Mouse (Mus musculus) inflammation-experienced regulatory T-cells (primary cell): ENCODE results near the gene Zfp456. TPM values are rescaled to one million over a fixed set of nuclear protein-coding genes. Genes with fewer than 3 reads are reported as not detected.

ENCODE experiments used
- polyA plus RNA-seq, 2 experiments: library from polyadenylated mRNA; unstranded; fragments of 100-300 nt; shearing (Covaris generic); gene quantifications; one replicate each; pipeline ENCODE4 v1.2.1; 2017

The Zfp456 gene
- 1 to 10 TPM; 5.9 to 9.4 TPM for polyA plus RNA-seq

DNA sequence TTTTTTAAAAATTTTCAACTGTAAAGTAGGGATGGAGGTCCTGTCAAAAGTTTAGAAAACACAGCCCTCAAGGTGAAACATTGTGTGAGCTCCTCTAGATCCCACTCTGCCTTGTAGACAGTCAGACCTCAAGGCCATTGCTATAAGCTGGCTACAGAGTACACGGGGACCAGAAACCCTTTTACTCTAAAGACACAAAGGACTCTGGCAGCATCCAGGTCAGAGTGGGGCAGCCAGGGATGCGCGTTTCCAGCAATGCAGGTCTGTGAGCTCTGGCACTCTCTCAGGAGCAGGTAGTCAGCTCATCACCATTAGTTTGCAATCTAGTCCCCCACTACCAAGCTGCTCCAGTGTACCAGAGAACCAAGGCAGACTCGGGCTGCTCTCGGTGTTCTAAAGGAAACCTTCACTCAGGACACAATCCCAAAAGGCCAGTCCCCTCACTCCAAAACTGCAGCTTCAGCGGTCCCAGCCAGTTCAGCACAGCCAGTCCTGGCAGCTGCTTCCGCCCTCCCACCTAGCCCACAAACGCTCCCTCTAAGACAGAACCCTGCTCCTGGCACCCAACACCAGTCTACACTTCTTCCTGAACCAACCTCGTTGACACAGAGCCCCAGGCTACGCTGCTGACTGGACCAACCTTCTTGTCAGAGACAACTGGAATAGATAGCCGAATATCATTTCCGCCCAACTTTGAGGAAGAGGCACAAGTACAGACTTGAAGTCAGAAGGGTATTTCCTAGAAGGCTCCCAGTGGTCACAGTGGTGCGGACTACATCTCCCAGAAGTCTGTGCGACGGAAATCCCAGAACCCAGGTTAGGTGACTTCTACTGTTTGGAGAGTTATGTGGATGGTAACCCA lies at the start of gene Zfp456, which contains the start of gene Gm28041:
Gene Zfp456 (minus strand): TSS at position 761 of the 862 bp plus-strand sequence.
Gene Gm28041 (minus strand): TSS at position 684 of the 862 bp plus-strand sequence.

GRCm38 (mm10) chr13:67421207-67421857 lies 45.7 kb upstream of the Zfp456 start, which contains the start of gene Zfp459:
TSS of gene Zfp459 (minus strand) at chr13:67421418.

GRCm38 (mm10) chr13:67399183-67399903 lies 23.7 kb upstream of the Zfp456 start, which contains the start of gene Zfp429:
TSS of gene Zfp429 (minus strand) at chr13:67399819.

GRCm38 (mm10) chr13:67360131-67360744 lies 15.4 kb downstream of the Zfp456 start, which contains the start of the genes Gm28044 and Zfp953:
TSS of gene Gm28044 (minus strand) at chr13:67360536.
TSS of gene Zfp953 (minus strand) at chr13:67360605.

DNA sequence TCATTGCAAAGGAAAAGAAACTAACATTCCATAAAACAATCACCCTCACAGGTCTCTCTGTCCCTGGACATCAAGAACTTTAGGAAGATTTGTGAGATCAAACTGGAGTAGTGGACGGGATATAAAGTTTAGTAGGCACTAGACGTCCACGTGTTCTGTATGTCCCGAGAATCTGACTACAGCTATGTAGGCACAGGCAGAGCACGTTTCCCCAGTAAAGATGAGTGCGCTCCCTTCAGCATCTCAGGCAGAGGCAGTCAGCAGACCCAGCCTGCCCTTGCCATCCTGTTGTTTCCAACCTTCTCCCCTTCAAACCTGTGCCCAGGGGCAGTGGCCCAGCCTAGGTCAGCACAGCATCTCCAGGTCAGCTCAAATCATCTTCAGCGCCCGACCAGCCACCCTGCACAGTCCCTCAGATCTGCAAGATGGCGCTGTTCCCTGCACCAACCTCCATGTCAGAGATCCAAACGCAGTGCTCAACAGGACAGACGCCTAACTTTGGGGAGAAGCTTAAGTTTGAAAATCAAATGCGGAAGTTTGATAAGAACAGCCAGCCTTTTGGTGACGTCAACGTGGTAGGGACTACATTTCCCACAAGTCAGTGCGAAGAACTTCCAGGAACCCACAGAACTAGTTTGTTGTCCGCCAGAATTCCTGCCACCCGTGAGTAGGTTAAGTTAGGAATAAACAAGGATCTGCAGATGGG lies 43.4 kb downstream of the Zfp456 start, which contains the start of gene Zfp595:
Gene Zfp595 (minus strand): TSS at position 552 of the 706 bp plus-strand sequence.

Other genes with a start within 250 kb of the Zfp456 start
- 10 to 100 TPM; 17.3 to 21.2 TPM for gene Rsl1, start 202.6 kb downstream of the Zfp456 start, polyA plus RNA-seq
- 1 to 10 TPM; 3.1 to 5.3 TPM for gene Zfp455, start 181.3 kb downstream of the Zfp456 start, polyA plus RNA-seq
- gene Zfp458, start 97.3 kb downstream of the Zfp456 start, polyA plus RNA-seq = 1 to 10 TPM; 1.3 to 3.5 TPM
- gene Zfp457, start 69.3 kb downstream of the Zfp456 start, polyA plus RNA-seq = 1 to 10 TPM in 1 of 2 experiments, under 1 TPM in 1; 0.48 to 2.3 TPM
- gene Zfp595, start 43.2 kb downstream of the Zfp456 start, polyA plus RNA-seq = 1 to 10 TPM; 7.7 to 8.4 TPM
- 1 to 10 TPM in 1 of 2 experiments, under 1 TPM in 1; 0.90 to 1.3 TPM for gene Gm28044, start 15.3 kb downstream of the Zfp456 start, polyA plus RNA-seq
- 1 to 10 TPM; 2.3 to 4.4 TPM for gene Zfp953, start 15.2 kb downstream of the Zfp456 start, polyA plus RNA-seq
- 1 to 10 TPM in 1 of 2 experiments, under 1 TPM in 1; 0.63 to 3.1 TPM for gene Gm28041, start 77 bp downstream of the Zfp456 start, polyA plus RNA-seq
- gene Zfp429, start 24.0 kb upstream of the Zfp456 start, polyA plus RNA-seq = 10 to 100 TPM; 19.9 to 22.8 TPM
- gene Zfp459, start 45.6 kb upstream of the Zfp456 start, polyA plus RNA-seq = 1 to 10 TPM; 3.1 to 3.7 TPM
- 10 to 100 TPM in 1 of 2 experiments, 1 to 10 TPM in 1; 9.0 to 15.1 TPM for gene Zfp874a, start 75.8 kb upstream of the Zfp456 start, polyA plus RNA-seq
- gene Zfp874b, start 108.4 kb upstream of the Zfp456 start, polyA plus RNA-seq = 10 to 100 TPM in 1 of 2 experiments, 1 to 10 TPM in 1; 7.6 to 13.0 TPM
- gene Zfp58, start 124.7 kb upstream of the Zfp456 start, polyA plus RNA-seq = 10 to 100 TPM; 14.6 to 21.7 TPM
- gene Gm26965, start 150.3 kb upstream of the Zfp456 start, polyA plus RNA-seq = under 1 TPM in 1 of 2 experiments, not detected in 1; 0.36 TPM
- gene Zfp87, start 150.4 kb upstream of the Zfp456 start, polyA plus RNA-seq = 10 to 100 TPM; 37.3 to 43.0 TPM
- gene Zfp748, start 178.0 kb upstream of the Zfp456 start, polyA plus RNA-seq = 10 to 100 TPM; 16.6 to 20.8 TPM
- 1 to 10 TPM; 5.5 to 5.8 TPM for gene Zfp729b, start 233.9 kb upstream of the Zfp456 start, polyA plus RNA-seq